Mouse (Mus musculus): ENCODE results near the gene Creb3l1.

Creb3l1 gene

DNA sequence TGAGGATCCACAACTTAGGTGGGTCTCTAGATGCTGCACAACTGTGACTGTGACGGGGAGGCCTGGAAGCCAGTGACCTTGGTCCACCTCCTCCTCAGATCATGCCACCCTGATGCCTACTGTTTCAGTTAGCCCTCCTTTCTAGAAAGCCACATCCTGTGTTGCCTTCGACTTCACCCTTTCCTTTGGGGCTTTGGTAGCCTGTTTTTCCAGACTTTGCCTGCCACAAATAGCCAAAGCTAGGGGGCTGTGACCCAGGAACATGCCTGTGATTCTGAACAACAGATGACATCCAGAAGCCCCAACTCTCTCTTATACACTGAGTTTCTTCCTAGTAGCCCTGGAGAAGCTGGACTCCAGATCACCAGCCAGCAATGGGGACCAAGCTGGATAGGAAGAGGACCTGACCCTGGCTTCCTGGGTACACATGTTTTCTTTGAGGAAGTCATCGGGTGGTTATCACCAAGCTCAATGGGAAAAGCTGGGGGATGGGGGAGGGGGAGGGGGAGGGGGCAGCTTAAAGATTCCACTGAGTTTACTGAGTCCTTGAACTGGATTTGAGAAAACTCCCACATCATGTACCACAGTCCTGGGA is 59.6 kb downstream of the Creb3l1 start:
- no peak for DNase-seq (ENCODE audit: low spot score in 2 of 2)

- DNase-seq (ENCODE audit: low spot score in 2 of 2): peak; percentile 90 to 97
Observed at GRCm38 (mm10) chr2:91963443-91963932, 60.8 kb downstream of the Creb3l1 start.

DNA sequence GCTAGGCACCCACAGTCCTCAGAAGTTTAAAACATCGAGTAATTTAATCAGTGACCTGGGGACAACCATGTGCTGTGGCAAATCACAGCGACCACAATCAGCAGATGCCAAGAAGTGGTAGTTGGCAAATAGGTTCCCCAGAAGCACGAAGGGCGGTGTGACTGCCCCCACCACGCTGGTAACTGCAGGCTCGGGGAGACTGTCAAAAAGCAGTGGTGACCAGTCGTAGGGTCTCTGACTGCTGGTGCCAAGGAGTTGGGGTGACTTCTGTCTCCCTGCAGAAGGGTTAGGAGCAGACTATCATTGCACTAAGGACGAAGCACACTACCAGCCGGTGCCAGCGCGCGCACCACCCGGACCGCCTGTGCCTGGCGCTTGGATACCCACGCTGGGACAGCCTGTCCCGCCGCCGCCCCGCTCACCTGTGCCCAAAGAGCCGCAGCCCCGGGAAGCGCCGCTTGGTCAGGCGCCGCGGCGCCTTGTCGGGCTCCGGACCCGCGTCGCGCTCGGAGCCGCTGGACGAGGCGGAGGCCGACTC is 61.4 kb downstream of the Creb3l1 start:
- peak; percentile 42 to 48 for DNase-seq (ENCODE audit: low spot score in 2 of 2)

DNA sequence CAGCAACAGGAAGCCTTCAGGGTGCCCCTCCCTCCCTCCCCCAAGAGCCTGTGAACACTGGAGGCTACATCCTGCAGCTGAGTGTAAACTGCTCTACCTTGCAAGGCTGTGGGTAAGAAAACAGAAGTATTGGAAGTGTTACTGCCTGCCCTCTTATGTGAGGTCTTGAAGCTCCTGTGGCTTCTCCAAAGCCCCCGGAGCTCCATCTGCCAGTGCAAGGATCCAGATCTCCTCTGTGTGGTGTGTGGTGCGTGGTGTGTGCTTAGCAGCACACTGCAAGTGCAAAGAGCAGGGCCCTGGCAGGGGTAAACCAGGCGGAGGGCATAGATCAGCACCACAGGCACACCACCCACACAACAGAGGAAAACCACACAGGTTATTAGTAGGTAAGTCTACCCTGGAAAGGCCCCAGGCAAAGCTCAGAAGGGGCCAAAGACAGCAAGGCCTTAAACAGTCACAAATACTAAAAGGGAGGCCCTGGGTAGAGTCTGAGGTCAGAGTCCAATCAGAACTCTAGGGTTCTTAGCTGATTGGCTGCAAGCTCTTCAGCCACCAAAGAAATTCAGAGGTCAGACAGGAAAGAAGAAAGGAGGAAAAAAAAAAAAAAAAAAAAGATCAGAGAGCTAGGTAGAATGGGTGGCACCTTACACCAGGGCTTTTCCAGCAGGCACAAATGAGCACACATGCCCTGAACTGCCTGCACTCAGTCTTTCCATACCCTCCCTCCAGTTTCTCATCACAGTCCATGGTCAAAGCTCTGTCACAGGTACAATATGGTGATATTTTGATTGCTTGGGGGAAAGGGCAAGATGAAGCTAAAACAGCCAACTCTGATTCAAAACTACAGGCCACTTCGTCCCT is 62.2 kb downstream of the Creb3l1 start:
- peak; percentile 40 to 45 for DNase-seq (ENCODE audit: low spot score in 2 of 2)

DNA sequence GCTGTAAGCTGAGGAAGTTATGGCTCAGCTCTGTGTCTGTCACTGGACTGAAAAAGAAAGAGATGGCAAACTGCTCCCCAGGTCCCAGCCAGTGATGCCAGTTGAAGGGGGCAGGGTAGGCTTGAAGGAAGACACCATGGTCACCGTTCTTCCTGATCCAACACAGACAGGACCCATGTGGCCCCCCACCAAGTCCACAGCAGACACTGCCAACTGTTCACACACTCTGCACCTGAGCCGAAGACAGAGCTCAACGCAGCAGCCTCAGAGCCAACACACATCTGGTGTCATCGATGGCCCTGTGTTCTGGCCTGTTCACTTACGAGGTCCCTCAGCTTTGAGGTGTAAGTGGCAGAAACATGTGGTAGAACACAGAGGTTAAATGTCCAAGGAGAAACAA is 63.8 kb downstream of the Creb3l1 start:
- no peak for DNase-seq (ENCODE audit: low spot score in 2 of 2)

DNA sequence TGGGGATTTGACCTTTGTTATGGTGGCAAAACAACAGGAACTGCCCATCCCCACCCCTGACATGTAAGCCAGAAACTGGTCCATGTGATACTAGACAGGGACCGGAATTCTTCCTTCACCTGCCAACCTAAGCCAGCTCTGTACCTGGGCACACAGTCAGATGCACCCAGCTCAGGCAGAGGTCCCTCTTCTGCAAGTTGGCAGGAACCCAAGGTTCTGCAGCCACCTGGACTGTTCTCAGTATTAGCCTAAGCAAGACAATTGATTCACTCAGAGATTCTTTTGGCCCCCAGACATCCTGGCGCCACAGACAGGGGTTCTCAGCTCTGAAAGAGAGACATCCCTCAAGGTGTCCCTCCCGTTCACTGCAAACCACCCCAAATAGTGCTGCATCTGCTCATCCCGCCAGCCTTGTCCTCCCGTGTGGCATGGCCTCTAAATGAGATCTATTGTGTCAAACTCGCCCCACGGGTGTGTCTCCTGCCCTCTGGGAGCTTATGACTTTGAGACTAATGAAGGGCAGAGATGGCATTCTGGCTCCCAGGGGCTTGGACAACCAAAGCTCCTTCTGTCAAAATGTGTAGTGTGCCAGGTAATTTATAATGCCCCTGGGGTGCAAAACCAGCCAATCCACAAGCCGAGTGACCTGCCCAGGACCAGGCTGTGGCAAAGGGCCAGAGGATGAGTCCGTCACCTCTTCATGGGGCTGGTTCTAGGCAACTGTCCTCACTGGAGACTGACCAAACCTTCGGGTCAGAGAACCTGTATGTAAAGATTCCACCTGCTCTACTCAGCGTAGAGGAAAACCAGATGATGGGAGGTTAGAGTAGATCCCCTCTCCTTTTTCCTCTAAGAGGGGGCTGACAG is 64.5 kb downstream of the Creb3l1 start:
- no peak for DNase-seq (ENCODE audit: low spot score in 2 of 2)

- DNase-seq (ENCODE audit: low spot score in 2 of 2): peak; percentile 65 to 78
Observed at GRCm38 (mm10) chr2:91958701-91959457, 65.4 kb downstream of the Creb3l1 start.

GRCm38 (mm10) chr2:91958049-91958448 is 66.3 kb downstream of the Creb3l1 start:
- DNase-seq (ENCODE audit: low spot score in 2 of 2): no peak

DNA sequence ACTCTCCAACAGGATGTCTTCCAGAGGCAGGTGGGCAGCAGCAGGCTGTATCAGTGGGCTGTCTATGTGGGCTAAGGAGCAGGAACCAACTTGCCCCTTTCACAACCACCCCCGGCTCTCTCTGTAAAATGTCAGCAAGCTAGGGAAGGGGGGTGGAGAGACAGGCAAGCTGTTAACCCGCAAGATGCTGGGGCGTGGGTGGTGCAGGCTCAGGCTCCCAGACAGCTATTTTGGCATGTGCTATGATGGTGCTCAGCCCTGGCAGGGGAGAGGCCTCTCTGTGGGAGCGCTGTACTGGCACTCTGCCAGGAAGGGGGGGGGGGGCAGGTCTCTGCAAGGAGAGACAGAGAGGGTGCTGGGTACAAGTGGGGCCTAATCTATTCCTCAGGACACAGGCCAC is 67.2 kb downstream of the Creb3l1 start:
- DNase-seq (ENCODE audit: low spot score in 2 of 2): peak; percentile 72 to 78

DNA sequence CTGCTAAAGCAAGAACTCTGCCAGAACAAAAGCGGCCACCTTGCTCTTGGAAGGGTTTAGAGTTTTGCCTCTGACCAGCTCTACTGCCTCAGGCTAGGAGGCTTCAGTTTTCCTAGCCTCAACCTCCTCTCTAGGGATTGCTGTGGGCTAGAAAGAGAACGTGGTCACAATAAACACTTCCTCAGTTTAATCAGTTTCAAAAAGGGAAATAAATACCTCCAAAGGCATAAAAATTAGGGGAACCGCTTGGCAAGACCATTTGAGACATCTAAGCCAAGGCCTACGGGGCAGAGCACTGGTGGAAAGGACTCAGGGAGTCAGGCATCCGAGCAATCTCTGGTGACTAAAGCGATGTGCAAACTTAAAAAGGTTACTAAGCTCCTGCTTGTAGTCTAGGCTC is 68.4 kb downstream of the Creb3l1 start:
- no peak for DNase-seq (ENCODE audit: low spot score in 2 of 2)

DNA sequence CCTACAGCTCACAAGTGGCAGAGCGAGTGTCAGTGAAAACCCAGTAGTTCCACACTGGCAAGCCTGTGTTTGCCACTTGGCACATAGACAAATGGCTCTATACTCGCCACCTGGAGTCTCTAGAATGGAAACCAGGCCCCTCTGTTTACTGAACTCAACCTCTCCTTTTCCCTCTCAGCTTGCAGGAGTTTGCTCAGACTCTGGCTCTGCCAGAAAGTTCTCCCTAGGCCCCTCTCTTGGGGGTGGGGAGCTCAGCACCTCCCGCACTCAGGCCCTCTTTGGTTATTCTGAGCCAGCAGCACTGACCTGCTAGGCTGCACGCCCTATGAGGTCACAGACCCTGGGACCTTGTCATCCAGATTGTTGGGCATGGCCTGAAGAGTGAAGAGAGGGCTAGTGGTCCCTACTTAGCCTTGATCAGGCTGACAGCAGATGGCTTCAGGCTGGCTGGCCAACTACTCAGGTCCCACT is 69.1 kb downstream of the Creb3l1 start:
- DNase-seq (ENCODE audit: low spot score in 2 of 2): no peak

DNA sequence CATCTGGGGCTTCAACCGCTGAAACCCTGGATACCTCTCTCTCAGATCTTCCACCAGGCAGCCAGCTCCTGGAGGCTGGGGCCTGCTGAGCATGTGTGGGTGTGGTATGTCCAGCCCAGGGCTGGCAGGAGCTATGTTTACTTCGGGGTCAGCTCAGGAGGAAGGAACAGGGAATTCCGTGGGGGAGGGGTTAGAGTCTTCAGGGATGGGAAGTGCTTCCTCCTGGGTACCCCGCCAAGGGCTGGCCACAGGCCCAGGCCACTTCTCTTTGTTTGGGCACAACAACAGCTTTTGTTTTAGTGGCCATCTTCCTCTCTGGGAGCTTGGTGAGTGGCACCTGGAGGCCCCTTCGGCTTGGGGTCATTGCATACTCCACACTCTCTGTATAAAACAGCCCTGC is 70.5 kb downstream of the Creb3l1 start:
- DNase-seq (ENCODE audit: low spot score in 2 of 2): no peak

DNA sequence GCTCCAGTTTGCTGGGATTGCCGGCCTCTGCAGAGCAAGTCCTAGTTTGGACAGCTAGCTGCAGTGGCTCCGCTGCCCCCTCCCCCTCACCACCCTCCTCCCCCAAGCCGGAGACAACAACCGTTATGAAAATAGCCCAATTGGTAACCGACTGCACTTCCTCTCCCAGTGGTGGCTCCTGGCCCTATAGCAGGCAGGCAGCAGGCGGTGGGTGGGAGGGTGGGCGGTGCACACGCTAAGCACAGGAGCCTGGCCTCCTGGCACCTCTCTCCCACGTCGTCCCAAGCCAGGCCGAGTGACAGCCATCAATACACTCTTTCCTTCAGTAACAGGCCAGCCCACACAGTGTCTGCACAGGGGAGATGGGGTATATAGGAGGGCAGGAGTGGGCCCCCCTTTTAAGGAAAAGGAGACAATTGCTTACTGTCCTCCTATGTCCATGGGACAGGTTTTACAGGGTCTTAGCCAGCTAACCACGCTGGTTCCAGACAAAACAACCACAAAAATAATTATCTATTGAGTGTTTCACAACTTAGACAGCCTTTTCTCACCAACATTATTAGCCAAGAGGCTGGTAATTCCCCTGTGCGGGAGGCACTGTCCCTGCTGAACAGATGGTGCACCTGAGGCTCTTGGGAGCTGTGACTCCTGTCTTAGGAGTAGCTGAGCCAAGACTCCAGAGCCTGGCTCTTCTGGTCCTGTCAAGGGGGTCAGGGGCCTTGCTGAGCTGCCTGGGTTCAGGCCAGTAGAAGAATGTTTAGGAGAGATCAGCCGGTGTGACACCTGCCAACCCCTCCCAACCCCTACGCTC is 73.8 kb downstream of the Creb3l1 start:
- peak; percentile 71 to 72 for DNase-seq (ENCODE audit: low spot score in 2 of 2)

GRCm38 (mm10) chr2:91949411-91950274 is 74.7 kb downstream of the Creb3l1 start:
- peak; percentile 39 for DNase-seq (ENCODE audit: low spot score in 2 of 2)

- DNase-seq (ENCODE audit: low spot score in 2 of 2): no peak
Observed at GRCm38 (mm10) chr2:91948792-91949241, 75.5 kb downstream of the Creb3l1 start.

GRCm38 (mm10) chr2:91948151-91948509 is 76.2 kb downstream of the Creb3l1 start:
- DNase-seq (ENCODE audit: low spot score in 2 of 2): no peak

DNA sequence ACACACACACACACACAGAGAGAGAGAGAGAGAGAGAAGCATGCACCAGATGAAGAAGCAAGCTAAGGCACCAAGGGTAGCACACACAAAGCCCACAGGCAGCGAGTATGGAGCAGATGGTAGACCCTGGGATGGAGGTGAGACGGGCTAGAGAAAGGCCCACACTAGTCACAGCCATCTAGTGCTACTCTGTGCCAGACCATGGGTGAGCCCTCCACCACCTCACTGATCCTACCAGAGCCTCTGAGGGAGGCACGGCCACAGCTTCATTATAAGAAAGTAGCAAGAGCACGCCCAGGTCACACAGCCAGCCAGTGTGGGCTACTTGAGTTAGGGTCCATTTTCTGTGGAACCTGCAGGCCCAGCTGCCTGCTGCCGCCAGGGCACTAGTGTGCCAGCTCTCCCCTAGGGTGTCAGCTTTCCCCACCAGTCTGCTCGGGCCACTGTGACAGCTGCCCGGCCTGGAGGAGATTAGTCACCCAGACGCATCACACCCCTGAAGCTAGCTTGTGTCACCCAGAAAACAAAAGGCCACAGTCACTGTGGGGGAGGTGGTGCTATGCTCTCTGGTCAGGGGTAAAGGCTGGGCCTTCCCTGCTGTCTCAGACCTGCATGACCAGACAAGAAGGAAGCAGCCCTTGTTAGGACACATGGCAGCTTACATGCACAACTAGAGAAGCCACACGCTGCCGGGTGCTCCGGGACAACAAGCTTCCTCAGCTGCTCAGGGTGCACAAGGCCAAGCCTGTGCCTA is 76.7 kb downstream of the Creb3l1 start:
- DNase-seq (ENCODE audit: low spot score in 2 of 2): no peak

- DNase-seq (ENCODE audit: low spot score in 2 of 2): no peak
Observed at GRCm38 (mm10) chr2:91946836-91947235, 77.5 kb downstream of the Creb3l1 start.

Data from thymus, postnatal 10 days (tissue).